Mouse (Mus musculus) mouse embryonic stem cell (cell line): ENCODE measurements around the gene Prr36.
"Not testable (repeated sequence)": the region's sequence is repeated elsewhere in the genome, so short reads cannot be mapped to it uniquely, and the experiment has no call there.

Experiments used
- in situ Hi-C, 2 experiments: fragments of 300-500 bp; cut with MboI; formaldehyde crosslinking; loops; 1 replicate in 1 of 2; 3 replicates in 1 of 2; pipeline ENCODE4 v1.14.3; 2019 to 2020; ENCODE audit warnings: low sequenced_read_pairs in 2 of 2, low pct_unique_long_range_greater_than_20kb in 1 of 2, mixed read lengths in 1 of 2; ENCODE audit not compliant: unreplicated experiment in 1 of 2

Prr36 gene

DNA sequence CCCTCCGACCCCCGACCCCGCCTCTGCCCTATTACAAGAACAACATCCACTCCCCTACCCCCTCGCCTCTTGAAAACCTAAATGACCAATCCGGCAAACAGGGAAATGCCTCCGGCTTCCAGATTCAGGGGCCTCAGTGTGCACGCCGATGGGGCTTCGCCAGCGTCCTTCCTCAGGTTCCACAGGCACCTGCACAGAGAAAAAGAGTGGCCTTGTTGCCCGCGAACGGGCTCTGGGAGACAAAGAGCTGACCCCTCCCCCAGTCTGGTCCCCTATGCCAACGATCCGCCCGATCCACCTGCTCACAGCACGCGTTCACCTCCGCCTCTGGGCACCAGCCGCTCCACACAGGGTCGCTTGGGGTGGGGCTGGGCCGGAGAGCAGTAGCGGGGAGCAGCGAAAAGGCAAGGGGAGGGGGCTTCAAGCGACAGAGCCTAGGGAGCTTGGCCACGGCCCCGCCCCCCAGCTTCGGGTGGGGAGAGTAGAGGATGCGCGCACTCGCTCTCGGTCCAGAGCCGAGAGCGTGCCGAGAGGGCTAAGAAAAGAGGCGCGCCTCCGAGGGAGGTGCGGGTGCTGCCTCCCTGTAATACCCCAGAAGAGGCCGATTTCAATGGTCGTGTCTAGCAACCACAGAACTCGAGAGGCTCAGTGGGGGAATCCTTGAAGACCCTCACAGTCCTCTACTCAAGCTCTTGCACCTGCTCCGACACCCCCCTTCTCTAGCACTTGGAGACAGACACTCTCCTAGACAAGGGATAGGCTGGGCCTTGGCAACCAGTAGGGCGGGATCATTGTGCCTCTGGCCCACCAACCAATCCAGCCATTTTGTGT is at the start of gene Prr36:
TSS of gene Prr36 (minus strand) at position 669 of the 831 bp plus-strand sequence.
- in situ Hi-C loops: no loop called here

- in situ Hi-C loops: no loop called here
Measured at GRCm38 (mm10) chr8:4265160-4265914, 48.1 kb upstream of the Prr36 start.

DNA sequence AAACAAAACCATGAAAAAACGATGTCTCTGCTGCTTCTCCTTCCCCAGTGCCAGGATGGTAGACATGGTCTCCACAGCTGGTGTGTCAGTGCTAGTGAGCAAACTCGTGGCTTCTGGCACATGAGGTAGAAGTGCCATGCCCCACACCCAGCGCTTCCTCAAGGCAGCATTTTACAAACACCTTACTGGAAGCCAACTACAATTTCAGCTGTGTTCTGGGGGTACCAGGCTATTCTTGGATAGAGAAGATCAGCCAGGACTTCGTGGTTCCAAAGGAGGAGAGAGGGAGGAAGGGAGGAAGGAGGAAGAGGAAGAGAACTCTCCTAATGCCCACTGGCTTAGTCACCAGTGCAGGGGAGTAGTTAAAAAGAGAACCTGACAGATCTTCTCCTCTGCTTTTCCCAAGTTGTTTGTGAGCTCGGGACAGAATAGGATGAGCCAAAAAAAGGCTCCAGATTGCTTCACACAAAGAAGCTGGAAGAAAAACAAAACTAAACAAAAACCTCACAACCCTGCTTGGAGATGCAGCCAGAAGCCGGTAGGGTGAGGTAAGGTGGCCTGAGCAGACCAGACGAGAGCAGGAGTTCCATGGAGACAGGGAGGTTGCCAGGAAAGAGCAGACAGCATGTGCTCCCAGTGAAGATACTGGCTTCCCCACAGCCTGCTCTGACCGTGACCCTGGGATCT is 46.0 kb upstream of the Prr36 start:
- in situ Hi-C loops: no loop called here

GRCm38 (mm10) chr8:4259805-4260170 is 42.5 kb upstream of the Prr36 start:
- in situ Hi-C loops: no loop called here

DNA sequence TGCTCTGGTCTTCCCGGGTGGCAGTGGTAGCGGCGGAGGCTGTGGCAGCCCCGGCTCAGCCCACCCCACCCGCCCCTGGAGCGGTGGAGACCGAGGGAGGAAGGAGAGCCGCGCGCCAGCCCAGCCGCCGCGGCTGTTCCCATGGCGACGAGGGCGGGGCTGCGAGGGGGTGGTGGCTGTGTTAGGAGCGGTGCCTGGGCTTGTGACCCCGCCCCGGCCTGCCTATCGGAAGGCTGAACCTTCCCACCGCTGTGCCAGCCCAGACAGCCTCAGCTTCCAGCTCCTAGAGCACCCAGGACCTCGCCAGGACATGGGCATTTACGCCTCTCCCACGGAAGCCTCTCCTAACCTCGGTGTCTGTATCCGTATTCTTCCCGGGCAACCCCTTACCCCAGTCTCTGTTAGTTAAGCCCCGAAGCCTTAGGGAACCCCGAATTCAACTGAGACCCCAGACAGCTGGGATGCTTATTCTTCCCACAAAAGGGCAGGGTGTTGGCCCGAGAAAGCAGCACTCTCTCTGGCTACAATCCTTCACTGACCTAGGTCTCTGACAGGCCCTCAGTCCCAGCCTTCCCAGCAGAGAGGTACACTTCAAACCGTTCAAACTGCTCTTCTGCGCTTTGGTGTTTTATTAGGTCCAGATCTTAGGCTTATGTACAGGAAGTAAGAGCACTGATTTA is 42.0 kb upstream of the Prr36 start, which contains the start of gene Ctxn1:
TSS of gene Ctxn1 (minus strand) at position 150 of the 680 bp plus-strand sequence.
- in situ Hi-C loops: no loop called here

DNA sequence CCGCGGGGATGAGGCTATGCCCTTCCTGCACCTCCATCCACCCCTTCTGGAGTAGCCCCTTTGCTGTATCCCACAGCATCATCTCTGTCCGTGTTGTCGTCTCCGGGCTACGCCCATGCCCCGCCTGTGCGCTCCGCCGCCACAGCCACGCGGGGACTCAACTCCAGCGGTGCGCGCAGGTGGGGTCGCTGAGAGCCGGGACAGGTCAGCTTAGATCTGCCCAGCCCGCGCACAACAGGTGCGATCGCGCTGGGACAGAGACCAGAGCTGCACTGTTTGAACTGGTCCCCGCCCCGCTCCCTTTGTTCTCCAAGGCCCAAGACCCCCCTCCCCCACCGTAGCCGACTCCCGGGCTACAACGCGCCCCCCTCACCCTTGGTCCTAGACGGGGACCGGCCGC is 41.4 kb upstream of the Prr36 start:
- in situ Hi-C loops: no loop called here

DNA sequence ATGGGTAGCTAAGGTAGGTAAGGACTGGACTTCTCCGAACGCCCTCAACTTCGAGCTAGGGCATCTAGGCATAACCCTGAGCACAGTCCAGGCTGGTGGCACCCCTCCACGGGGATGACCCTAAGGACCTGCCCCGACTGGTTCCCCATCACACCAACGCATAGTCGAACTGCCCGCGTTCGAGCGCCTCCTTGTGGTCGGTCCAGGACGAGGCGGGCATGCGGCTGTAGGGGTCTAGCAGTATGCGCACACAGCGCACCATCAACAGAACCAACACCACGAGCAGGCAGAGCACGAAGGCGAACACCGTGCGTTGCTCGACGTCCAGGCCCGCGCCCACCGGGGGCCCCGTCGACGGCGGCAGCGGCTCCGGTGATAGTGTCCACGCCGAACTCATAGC is 41.0 kb upstream of the Prr36 start:
- in situ Hi-C loops: no loop called here

GRCm38 (mm10) chr8:4257350-4257749 is 40.1 kb upstream of the Prr36 start:
- in situ Hi-C loops: no loop called here

- in situ Hi-C loops: no loop called here
Measured at GRCm38 (mm10) chr8:4256911-4257310, 39.7 kb upstream of the Prr36 start.

DNA sequence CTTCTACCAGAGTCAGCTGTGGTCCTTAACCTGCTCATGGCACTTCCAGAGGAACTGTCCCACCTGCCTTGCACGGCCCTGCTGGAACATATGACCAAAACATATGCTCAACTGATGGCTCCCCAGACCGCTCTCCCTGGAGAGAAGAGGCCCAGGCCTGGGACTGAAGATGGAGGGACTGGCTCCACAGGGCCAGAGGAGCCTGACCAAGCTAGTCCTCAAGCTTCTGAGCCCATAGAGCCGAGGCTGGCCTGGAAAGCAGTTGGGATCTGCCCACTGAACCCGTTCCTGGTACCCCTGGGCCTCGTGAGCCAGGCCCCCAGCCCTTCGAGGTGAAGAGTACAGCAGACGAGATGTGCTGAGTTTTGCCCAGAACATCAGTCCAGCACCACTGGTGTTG is 38.2 kb upstream of the Prr36 start:
- in situ Hi-C loops: not testable (repeated sequence)

DNA sequence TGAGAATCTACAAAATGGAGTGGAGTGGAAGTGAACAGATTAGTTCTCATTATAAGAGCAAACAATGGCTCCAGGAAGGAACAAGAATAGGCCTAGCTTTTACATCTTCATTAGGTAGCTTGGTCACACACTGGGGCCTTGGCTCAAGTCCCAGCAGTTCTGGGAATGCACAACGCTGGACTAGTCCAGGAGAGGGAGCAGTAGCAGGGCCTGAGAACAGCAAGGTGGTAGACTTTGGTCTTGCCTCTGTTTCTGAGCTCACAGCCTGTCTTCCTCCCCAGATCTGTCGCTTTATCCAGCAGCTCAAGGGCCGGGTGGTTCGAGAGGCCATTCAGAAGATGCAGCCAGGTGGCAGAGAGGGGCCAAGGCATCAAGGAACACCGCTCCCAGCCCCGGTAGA is 36.7 kb upstream of the Prr36 start:
- in situ Hi-C loops: no loop called here

DNA sequence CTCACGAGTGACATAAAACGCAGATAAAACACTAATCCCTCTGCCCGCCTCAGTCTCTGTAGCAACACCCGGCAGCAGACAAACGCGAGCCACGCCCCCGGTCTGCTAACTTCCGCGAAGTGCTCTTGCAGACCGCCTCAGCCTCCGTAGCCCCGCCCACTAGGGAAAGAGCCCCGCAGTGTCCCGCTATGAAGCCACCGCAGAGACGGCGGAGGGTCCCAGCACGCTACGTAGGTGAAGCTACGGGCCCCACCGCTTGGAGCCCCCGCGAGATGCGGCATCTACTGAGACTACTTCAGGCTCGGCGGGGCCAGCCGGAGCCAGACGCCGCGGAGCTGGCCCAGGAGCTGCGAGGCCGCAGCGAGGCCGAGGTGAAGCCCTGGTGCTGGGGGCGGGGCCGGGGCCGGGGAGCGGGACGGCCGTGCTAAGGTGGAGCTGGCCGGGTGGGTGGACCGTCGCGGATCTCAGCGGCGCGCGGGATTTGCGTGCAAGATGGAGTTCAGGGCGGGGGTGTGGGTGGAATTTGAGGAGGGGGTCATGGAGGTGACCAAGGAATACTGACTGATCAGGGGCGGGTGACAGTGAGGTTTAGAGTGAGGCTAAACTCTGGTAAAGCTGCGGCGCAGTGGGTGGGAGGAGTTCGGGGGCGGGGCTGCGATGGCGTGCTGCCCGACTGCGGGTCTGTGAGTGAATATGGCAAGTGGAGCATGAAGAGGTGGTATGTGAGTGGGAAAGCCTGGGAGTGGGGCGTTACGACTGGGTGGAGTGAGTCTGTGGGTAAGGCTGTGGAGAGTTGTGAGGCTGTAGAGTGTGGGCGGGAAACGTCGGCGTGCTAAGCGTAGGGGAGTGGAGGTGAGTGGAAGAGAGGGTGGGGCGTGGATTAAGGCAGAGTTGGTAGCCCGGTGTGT is 35.9 kb upstream of the Prr36 start, which contains the start of gene Snapc2:
TSS of gene Snapc2 (plus strand) at position 147 of the 908 bp plus-strand sequence.
- in situ Hi-C loops: no loop called here

GRCm38 (mm10) chr8:4252116-4252760 is 35.0 kb upstream of the Prr36 start:
- in situ Hi-C loops: no loop called here

GRCm38 (mm10) chr8:4250306-4250970 is 33.2 kb upstream of the Prr36 start:
- in situ Hi-C loops: no loop called here

GRCm38 (mm10) chr8:4249213-4249612 is 32.0 kb upstream of the Prr36 start:
- in situ Hi-C loops: no loop called here

- in situ Hi-C loops: no loop called here
Measured at GRCm38 (mm10) chr8:4247951-4248540, 30.8 kb upstream of the Prr36 start, which contains the start of gene Tgfbr3l. Gene Tgfbr3l, plus strand, starts transcription at chr8:4248214.
